Mouse (Mus musculus) ES-E14 (cell line): ENCODE measurements around the gene Rraga.

ENCODE experiments used
- MAFK ChIP-seq: IDR thresholded peaks from 2 replicates; pipeline ENCODE4 v1.6.1; 2014; ENCODE audit warnings: mild to moderate bottlenecking, low read depth, low read length, inconsistent platforms; ENCODE audit not compliant: insufficient read depth
- ZC3H11A ChIP-seq: IDR thresholded peaks from 2 replicates; pipeline ENCODE4 v1.6.1; 2012; ENCODE audit warnings: low read depth, mild to moderate bottlenecking, inconsistent platforms, low read length, borderline replicate concordance
- ZNF384 ChIP-seq: IDR thresholded peaks from 2 replicates; pipeline ENCODE4 v1.6.1; 2012; ENCODE audit warnings: low read depth, low read length, inconsistent platforms

DNA sequence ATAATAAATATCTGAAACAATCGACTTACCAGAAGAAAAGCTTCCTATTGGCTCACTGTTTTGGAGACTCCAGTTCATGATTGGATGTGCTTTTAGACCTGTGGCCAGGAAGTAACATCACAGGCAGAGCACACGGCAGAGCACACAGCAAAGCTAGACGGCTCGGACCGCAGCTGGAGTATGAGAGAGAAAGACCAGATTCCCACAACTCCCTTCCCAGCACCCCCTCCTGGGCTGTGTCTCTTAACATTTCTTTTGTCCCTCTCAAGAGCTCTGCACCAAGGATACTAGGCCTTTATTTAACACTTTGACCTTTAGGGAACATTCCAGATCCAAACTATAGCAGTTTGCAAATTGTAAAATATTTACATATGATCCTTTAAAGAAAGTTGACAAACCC lies 36.5 kb upstream of the Rraga start:
- no peak for TF ChIP-seq ZC3H11A
- no peak for TF ChIP-seq MAFK
- TF ChIP-seq ZNF384, result no peak
